Mouse (Mus musculus) kidney, adult 2 months (tissue): ENCODE data around the gene Nup210. TPM values are rescaled to one million over a fixed set of nuclear protein-coding genes. Genes with fewer than 3 reads are reported as not detected.

Experiments used
- DNase-seq: peaks from one replicate; pipeline ENCODE4 v3.0.0; 2021
- H3K27ac ChIP-seq: fragments of 200-500 bp; 2 replicates; pipeline ENCODE4 v1.5.1; 2012; ENCODE audit warnings: low read depth, low read length, control low read depth, inconsistent platforms; ENCODE audit not compliant: insufficient read depth
- H3K27me3 ChIP-seq: fragments of 200-500 bp; replicated peaks from 2 replicates; pipeline ENCODE4 v1.6.1; 2012; ENCODE audit warnings: mild to moderate bottlenecking, moderate library complexity, low read length, inconsistent platforms; ENCODE audit not compliant: control insufficient read depth, insufficient read depth
- H3K36me3 ChIP-seq: fragments of 200-500 bp; 2 replicates; pipeline ENCODE4 v1.6.1; 2012; ENCODE audit warnings: mild to moderate bottlenecking, moderate library complexity, low read length, inconsistent platforms; ENCODE audit not compliant: control insufficient read depth, insufficient read depth
- H3K4me1 ChIP-seq: fragments of 200-500 bp; 2 replicates; pipeline ENCODE4 v1.6.1; 2011; ENCODE audit warnings: low read length; ENCODE audit not compliant: control insufficient read depth, insufficient read depth
- H3K4me3 ChIP-seq: fragments of 200-500 bp; 2 replicates; pipeline ENCODE4 v1.5.1; 2011; ENCODE audit warnings: mild to moderate bottlenecking, low read depth, low read length, control low read depth; ENCODE audit not compliant: insufficient read depth
- CTCF ChIP-seq: fragments of 200-500 bp; conservative IDR thresholded peaks from 2 replicates; pipeline ENCODE4 v1.5.1; 2011; ENCODE audit warnings: low read depth, mild to moderate bottlenecking, control low read depth, low read length, moderate library complexity, mixed read lengths; ENCODE audit not compliant: insufficient read depth, insufficient read length
- POLR2A ChIP-seq: fragments of 200-500 bp; IDR thresholded peaks from one replicate; pipeline ENCODE4 v1.6.1; 2011; ENCODE audit warnings: low read depth, low read length, control low read depth
- WGBS: fragments of 180-500 bp; shearing (Covaris S2); methylation state at CpG from one replicate; pipeline ENCODE4 v1.1.7; 2018; 5-methylcytosine and 5-hydroxymethylcytosine counted together
- polyA plus RNA-seq: library from polyadenylated mRNA; depleted of rRNA; stranded (reverse); fragments of >200 nt; gene quantifications from 2 replicates; pipeline ENCODE4 v1.2.3, GENCODE M21; 2012

Nup210 gene
- polyA plus RNA-seq, 1 experiment, result 18.5 TPM

GRCm38 (mm10) chr6:91080033-91080432 lies 36.6 kb downstream of the Nup210 start:
- WGBS, result 38% methylated on average over 1 of the region's 1 CpGs
- peak; percentile 34 for TF ChIP-seq CTCF
- no peak for TF ChIP-seq POLR2A
- Histone ChIP-seq H3K4me1 (no peaks in the 10 kb centered on the region), H3K36me3 (no peaks in the 10 kb centered on the region), H3K27me3 (no peaks in the 10 kb centered on the region), H3K27ac (no peak overlapping the region), H3K4me3 (no peak overlapping the region)
- peak; percentile 14 for DNase-seq

DNA sequence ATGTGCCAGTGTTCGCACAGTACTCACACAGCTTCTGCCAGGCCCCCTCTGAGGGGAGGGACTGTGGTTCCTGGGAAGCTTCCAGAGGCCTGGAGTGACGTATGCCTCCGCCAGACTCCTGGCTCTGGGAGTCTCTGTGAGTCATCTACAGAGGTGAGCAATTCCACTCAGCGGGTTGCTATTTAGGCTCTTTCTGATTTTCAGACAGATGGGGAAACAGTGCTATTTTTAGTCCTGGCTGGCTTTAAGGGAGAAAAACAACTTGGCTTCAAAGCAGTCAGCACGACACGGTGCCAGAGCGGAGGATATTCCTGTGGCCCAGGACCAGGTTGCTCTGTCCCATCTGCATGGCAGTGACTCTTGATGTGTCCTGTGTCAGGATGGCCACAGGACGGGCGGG lies 40.4 kb downstream of the Nup210 start:
- Histone ChIP-seq H3K27ac (no peak overlapping the region), H3K27me3 (no peaks in the 10 kb centered on the region), H3K36me3 (no peaks in the 10 kb centered on the region), H3K4me3 (no peak overlapping the region), H3K4me1 (no peaks in the 10 kb centered on the region)
- TF ChIP-seq POLR2A (no peak), CTCF (no peak)
- 67% methylated on average over 9 of the region's 9 CpGs for WGBS
- peak; percentile 11 for DNase-seq

DNA sequence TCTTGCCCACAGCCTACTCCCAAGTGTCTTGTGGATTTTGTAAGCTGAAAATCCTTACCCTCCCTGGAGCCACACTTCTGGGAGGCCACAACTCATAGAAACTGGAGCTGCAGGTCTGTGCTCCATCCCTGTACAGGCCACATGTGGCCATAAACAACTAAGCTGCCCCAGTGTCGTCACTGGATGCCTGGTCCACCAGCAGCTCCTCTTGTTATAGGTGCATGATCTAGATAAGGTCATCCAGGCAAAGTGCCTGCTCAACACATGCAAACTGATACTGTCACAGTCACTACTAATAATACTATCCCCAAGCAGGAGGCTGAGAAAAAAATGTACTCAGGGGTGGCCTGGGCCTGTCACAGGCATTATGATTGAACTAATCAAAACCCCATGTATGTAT lies 48.1 kb downstream of the Nup210 start:
- no peaks in the 10 kb centered on the region for H3K27me3 ChIP-seq
- WGBS, result 72% methylated on average over 1 of the region's 1 CpGs
- DNase-seq, result no peak
- no peaks in the 10 kb centered on the region for H3K36me3 ChIP-seq
- TF ChIP-seq POLR2A, result no peak
- TF ChIP-seq CTCF, result no peak
- H3K4me1 ChIP-seq, result no peaks in the 10 kb centered on the region
- no peak overlapping the region for H3K27ac ChIP-seq
- H3K4me3 ChIP-seq, result no peak overlapping the region

DNA sequence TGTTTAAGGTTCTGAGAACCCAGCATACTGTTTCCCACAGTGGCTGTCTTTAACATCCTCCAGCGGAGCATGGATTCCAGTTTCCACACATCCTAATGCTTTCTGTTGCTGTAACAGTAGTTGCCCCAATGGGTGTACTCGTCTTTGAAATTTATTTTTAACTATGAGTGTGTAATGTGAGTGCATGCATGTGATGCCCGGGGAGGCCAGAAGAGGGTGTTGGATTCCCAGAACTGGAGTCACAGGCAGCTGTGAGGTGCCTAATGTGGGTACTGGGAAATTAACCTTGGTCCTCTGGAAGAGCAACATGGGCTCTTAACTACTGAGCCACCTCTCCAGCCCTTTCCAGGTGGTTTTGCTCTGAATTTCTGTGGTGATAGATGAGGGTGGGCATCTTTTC lies 49.6 kb downstream of the Nup210 start:
- peak; percentile 5 for DNase-seq
- WGBS, result 78% methylated on average over 3 of the region's 3 CpGs
- Histone ChIP-seq H3K4me3 (no peak overlapping the region), H3K27ac (no peak overlapping the region), H3K36me3 (no peaks in the 10 kb centered on the region), H3K4me1 (no peaks in the 10 kb centered on the region), H3K27me3 (no peaks in the 10 kb centered on the region)
- no peak for TF ChIP-seq POLR2A
- 0 out of 2 replicates have a peak, but pooled peaks have one; percentile 3 for TF ChIP-seq CTCF

- Histone ChIP-seq H3K27ac (no peak overlapping the region), H3K36me3 (no peaks in the 10 kb centered on the region), H3K4me3 (no peak overlapping the region), H3K27me3 (no peaks in the 10 kb centered on the region), H3K4me1 (no peaks in the 10 kb centered on the region)
- no peak for TF ChIP-seq POLR2A
- TF ChIP-seq CTCF, result no peak
- WGBS, result 80% methylated on average over 2 of the region's 2 CpGs
- no peak for DNase-seq
Observed at GRCm38 (mm10) chr6:91061296-91061695, 55.3 kb downstream of the Nup210 start.

- H3K36me3 ChIP-seq, result no peaks in the 10 kb centered on the region
- H3K27ac ChIP-seq, result no peak overlapping the region
- WGBS, result 54% methylated on average over 2 of the region's 2 CpGs
- H3K4me1 ChIP-seq, result no peaks in the 10 kb centered on the region
- TF ChIP-seq CTCF (peak; percentile 84), POLR2A (no peak)
- no peak overlapping the region for H3K4me3 ChIP-seq
- H3K27me3 ChIP-seq, result no peaks in the 10 kb centered on the region
- peak; percentile 51 for DNase-seq
Observed at GRCm38 (mm10) chr6:91059711-91060110, 56.9 kb downstream of the Nup210 start.

DNA sequence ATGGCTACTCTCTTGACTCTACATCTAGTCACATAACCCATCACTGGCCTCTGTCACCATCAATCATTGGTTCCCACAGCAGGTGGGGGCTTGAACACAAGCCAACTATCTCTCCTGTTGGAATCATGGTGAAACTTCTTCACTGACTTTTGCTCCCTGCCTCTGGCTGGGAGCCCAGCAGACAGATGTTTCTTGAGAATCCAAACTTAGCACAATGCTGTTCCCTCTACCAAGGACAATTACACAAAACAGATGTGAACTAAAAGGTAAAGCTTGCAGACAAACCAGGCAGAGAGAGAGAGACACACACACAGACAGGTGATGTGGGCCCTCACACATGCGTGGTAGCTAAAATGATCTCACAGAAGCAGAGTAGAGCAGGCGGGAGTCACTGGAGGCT lies 58.6 kb downstream of the Nup210 start:
- H3K4me1 ChIP-seq, result no peaks in the 10 kb centered on the region
- no peak overlapping the region for H3K27ac ChIP-seq
- no peaks in the 10 kb centered on the region; the same call in 1 of the 2 replicates for H3K36me3 ChIP-seq
- no peak overlapping the region for H3K4me3 ChIP-seq
- no peaks in the 10 kb centered on the region for H3K27me3 ChIP-seq
- 85% methylated on average over 2 of the region's 2 CpGs for WGBS
- peak; percentile 61 for DNase-seq
- no peak for TF ChIP-seq POLR2A

- DNase-seq, result no peak
Observed at GRCm38 (mm10) chr6:91056348-91056747, 60.3 kb downstream of the Nup210 start.

More at GRCm38 (mm10) chr6:91056348-91056747, 60.3 kb downstream of the Nup210 start:
- Histone ChIP-seq H3K4me1 (no peaks in the 10 kb centered on the region), H3K27ac (no peak overlapping the region), H3K27me3 (no peaks in the 10 kb centered on the region), H3K4me3 (no peak overlapping the region), H3K36me3 (no peaks in the 10 kb centered on the region; the same call in 1 of the 2 replicates)
- TF ChIP-seq CTCF (no peak), POLR2A (no peak)
